Mouse (Mus musculus) kidney, adult 2 months (tissue): ENCODE data around the gene Hoxc11.

Experiments used
- CTCF ChIP-seq: fragments of 200-500 bp; conservative IDR thresholded peaks from 2 replicates; pipeline ENCODE4 v1.5.1; 2011; ENCODE audit warnings: low read depth, mild to moderate bottlenecking, control low read depth, low read length, moderate library complexity, mixed read lengths; ENCODE audit not compliant: insufficient read depth, insufficient read length
- POLR2A ChIP-seq: fragments of 200-500 bp; IDR thresholded peaks from one replicate; pipeline ENCODE4 v1.6.1; 2011; ENCODE audit warnings: low read depth, low read length, control low read depth

DNA sequence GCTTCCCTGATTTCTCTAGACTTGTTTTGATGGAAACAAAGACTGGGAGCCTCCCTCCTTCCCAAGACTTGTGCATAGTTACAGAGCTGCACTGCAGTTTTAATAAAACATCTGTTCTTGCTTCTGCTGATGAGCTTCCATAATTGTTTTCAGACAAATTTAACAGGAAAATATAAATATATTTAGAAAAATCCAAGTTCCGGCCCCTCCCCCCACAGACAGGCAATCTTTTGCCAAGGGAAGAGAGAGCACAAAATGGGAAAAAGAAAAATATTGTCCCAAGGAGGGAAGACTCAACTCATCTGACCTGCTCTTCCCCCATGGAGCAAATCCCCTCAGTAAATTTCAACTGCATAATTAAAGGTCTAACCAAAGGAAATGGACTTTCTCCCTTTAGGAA, 52.1 kb downstream of the Hoxc11 start:
- no peak for TF ChIP-seq CTCF
- TF ChIP-seq POLR2A: no peak
